Mouse (Mus musculus): Measurements from ENCODE around the gene Fbxl15. TPM values are rescaled to one million over a fixed set of nuclear protein-coding genes. Genes with fewer than 3 reads are reported as not detected.
A peak's percentile ranks its signal among the peaks of the same experiment; 100 is the strongest.

Fbxl15 gene
- total and polyA plus RNA-seq, 3 experiments: 5.3 to 8.0 (median 5.3) TPM

GRCm38 (mm10) chr19:46323716-46324115 is 4.3 kb upstream of the Fbxl15 start:
- H3K27me3 ChIP-seq (ENCODE audit: control insufficient read depth, insufficient read depth, low read length): peaks cover 4% of the 10 kb centered on the region; the same call in 1 of the 2 replicates
- H3K36me3 ChIP-seq (ENCODE audit: control insufficient read depth, insufficient read depth, low read length): no peaks in the 10 kb centered on the region
- H3K27ac ChIP-seq: no peak overlapping the region
- H3K9ac ChIP-seq (ENCODE audit: low read depth, low read length): no peak overlapping the region
- H3K4me3 ChIP-seq: no peak overlapping the region
- no peak for DNase-seq
- H3K4me1 ChIP-seq (ENCODE audit: control insufficient read depth, insufficient read depth, low read length): peaks cover 4% of the 10 kb centered on the region
- 64% methylated on average over 5 of the region's 5 CpGs for WGBS
- intact Hi-C loops (cut with DNase I): no loop called here
- no peaks in the 10 kb centered on the region for H3K79me2 ChIP-seq (replicated peaks; ENCODE audit: control insufficient read depth, insufficient read depth, low read length)
- TF ChIP-seq EP300 (IDR thresholded peaks at IDR 0.05; ENCODE audit: insufficient read depth, low read depth, low read length): no peak
- no peak for TF ChIP-seq CTCF (IDR thresholded peaks at IDR 0.05)
- TF ChIP-seq POLR2A (IDR thresholded peaks at IDR 0.05; ENCODE audit: insufficient read depth, low read depth, low read length): no peak

GRCm38 (mm10) chr19:46324366-46324765 is 3.6 kb upstream of the Fbxl15 start:
- Histone ChIP-seq H3K4me1 (ENCODE audit: control insufficient read depth, insufficient read depth, low read length) (peaks cover 7% of the 10 kb centered on the region), H3K4me3 (no peak overlapping the region), H3K27ac (no peak overlapping the region), H3K79me2 (replicated peaks; ENCODE audit: control insufficient read depth, insufficient read depth, low read length) (no peaks in the 10 kb centered on the region), H3K27me3 (ENCODE audit: control insufficient read depth, insufficient read depth, low read length) (peaks cover 4% of the 10 kb centered on the region; the same call in 1 of the 2 replicates), H3K9ac (ENCODE audit: low read depth, low read length) (no peak overlapping the region), H3K36me3 (ENCODE audit: control insufficient read depth, insufficient read depth, low read length) (no peaks in the 10 kb centered on the region)
- WGBS: 59% methylated on average over 11 of the region's 11 CpGs
- no peak for DNase-seq
- intact Hi-C loops (cut with DNase I): no loop called here
- TF ChIP-seq EP300 (IDR thresholded peaks at IDR 0.05; ENCODE audit: insufficient read depth, low read depth, low read length): no peak

- no peak for DNase-seq
- intact Hi-C loops (cut with DNase I): no loop called here
- peaks cover 7% of the 10 kb centered on the region for H3K4me1 ChIP-seq (ENCODE audit: control insufficient read depth, insufficient read depth, low read length)
- H3K27me3 ChIP-seq (ENCODE audit: control insufficient read depth, insufficient read depth, low read length): peaks cover 3% of the 10 kb centered on the region; the same call in 1 of the 2 replicates
- no peak overlapping the region for H3K4me3 ChIP-seq
- 49% methylated on average over 5 of the region's 5 CpGs for WGBS
- H3K79me2 ChIP-seq (replicated peaks; ENCODE audit: control insufficient read depth, insufficient read depth, low read length): no peaks in the 10 kb centered on the region
- H3K9ac ChIP-seq (ENCODE audit: low read depth, low read length): no peak overlapping the region
- H3K27ac ChIP-seq: no peak overlapping the region
- H3K36me3 ChIP-seq (ENCODE audit: control insufficient read depth, insufficient read depth, low read length): no peaks in the 10 kb centered on the region
- TF ChIP-seq EP300 (IDR thresholded peaks at IDR 0.05; ENCODE audit: insufficient read depth, low read depth, low read length) (no peak), POLR2A (IDR thresholded peaks at IDR 0.05; ENCODE audit: insufficient read depth, low read depth, low read length) (no peak), CTCF (IDR thresholded peaks at IDR 0.05) (no peak)
These were observed 3.1 kb upstream of the Fbxl15 start for GRCm38 (mm10) chr19:46324918-46325317.

- H3K4me1 ChIP-seq (ENCODE audit: control insufficient read depth, insufficient read depth, low read length): peaks cover 7% of the 10 kb centered on the region
- no peaks in the 10 kb centered on the region for H3K79me2 ChIP-seq (replicated peaks; ENCODE audit: control insufficient read depth, insufficient read depth, low read length)
- H3K4me3 ChIP-seq: no peak overlapping the region; the same call in 1 of the 2 replicates
- H3K27ac ChIP-seq: no peak overlapping the region
- no peak for TF ChIP-seq EP300 (IDR thresholded peaks at IDR 0.05; ENCODE audit: insufficient read depth, low read depth, low read length)
- TF ChIP-seq CTCF (IDR thresholded peaks at IDR 0.05): no peak
- TF ChIP-seq POLR2A (IDR thresholded peaks at IDR 0.05; ENCODE audit: insufficient read depth, low read depth, low read length): no peak
- H3K9ac ChIP-seq (ENCODE audit: low read depth, low read length): no peak overlapping the region
- intact Hi-C loops (cut with DNase I): no loop called here
- WGBS: 8% methylated on average over 29 of the region's 29 CpGs
- no peak for DNase-seq
- peaks cover 1% of the 10 kb centered on the region; the same call in 1 of the 2 replicates for H3K27me3 ChIP-seq (ENCODE audit: control insufficient read depth, insufficient read depth, low read length)
- no peaks in the 10 kb centered on the region for H3K36me3 ChIP-seq (ENCODE audit: control insufficient read depth, insufficient read depth, low read length)
These were observed 1.8 kb upstream of the Fbxl15 start for GRCm38 (mm10) chr19:46326019-46326755.

- no peak within 1 kb of the TSS for H3K9ac ChIP-seq (ENCODE audit: low read depth, low read length)
- H3K36me3 ChIP-seq (ENCODE audit: control insufficient read depth, insufficient read depth, low read length): no peaks in the 10 kb centered on the region
- no peaks in the 10 kb centered on the region for H3K27me3 ChIP-seq (ENCODE audit: control insufficient read depth, insufficient read depth, low read length)
- peak within 1 kb of the TSS; percentile 93 for H3K27ac ChIP-seq
- TF ChIP-seq POLR2A (IDR thresholded peaks at IDR 0.05; ENCODE audit: insufficient read depth, low read depth, low read length) (no peak), CTCF (IDR thresholded peaks at IDR 0.05) (no peak), EP300 (IDR thresholded peaks at IDR 0.05; ENCODE audit: insufficient read depth, low read depth, low read length) (no peak)
- H3K79me2 ChIP-seq (replicated peaks; ENCODE audit: control insufficient read depth, insufficient read depth, low read length): no peaks in the 10 kb centered on the region
- H3K4me1 ChIP-seq (ENCODE audit: control insufficient read depth, insufficient read depth, low read length): peaks cover 7% of the 10 kb centered on the region
- intact Hi-C loops (cut with DNase I): no loop called here
- peak within 1 kb of the TSS; percentile 69 for H3K4me3 ChIP-seq
- peak; percentile 53 to 74 for DNase-seq
- 1% methylated on average over 35 of the region's 35 CpGs for WGBS
These were observed 1.2 kb upstream of the Fbxl15 start, which contains the start of gene Psd for GRCm38 (mm10) chr19:46326756-46327305. Gene Psd (minus strand): TSS chr19:46327156.

GRCm38 (mm10) chr19:46327531-46328064 is 386 bp upstream of the Fbxl15 start:
- DNase-seq: no peak
- peaks cover 7% of the 10 kb centered on the region for H3K4me1 ChIP-seq (ENCODE audit: control insufficient read depth, insufficient read depth, low read length)
- no peak for TF ChIP-seq EP300 (IDR thresholded peaks at IDR 0.05; ENCODE audit: insufficient read depth, low read depth, low read length)
- TF ChIP-seq CTCF (IDR thresholded peaks at IDR 0.05): no peak
- no peak for TF ChIP-seq POLR2A (IDR thresholded peaks at IDR 0.05; ENCODE audit: insufficient read depth, low read depth, low read length)
- no peaks in the 10 kb centered on the region for H3K79me2 ChIP-seq (replicated peaks; ENCODE audit: control insufficient read depth, insufficient read depth, low read length)
- peak overlapping the region; percentile 69 for H3K4me3 ChIP-seq
- H3K9ac ChIP-seq (ENCODE audit: low read depth, low read length): no peak overlapping the region
- WGBS: 23% methylated on average over 14 of the region's 14 CpGs
- peak overlapping the region; percentile 93 for H3K27ac ChIP-seq
- intact Hi-C loops (cut with DNase I): loop anchor here (1.0 kb wide), 2 partner anchors 11 to 23 kb away; partner anchors contain the start of genes Cuedc2 and Nfkb2
- H3K27me3 ChIP-seq (ENCODE audit: control insufficient read depth, insufficient read depth, low read length): no peaks in the 10 kb centered on the region
- no peaks in the 10 kb centered on the region for H3K36me3 ChIP-seq (ENCODE audit: control insufficient read depth, insufficient read depth, low read length)
